Mouse (Mus musculus): ENCODE measurements at regions not wholly inside any gene's neighbourhood (a gene's known extent, or its start where the extent isn't known, plus 50 kb on each side); places are given as distances from the start of the nearest gene placed in this dataset.

DNA sequence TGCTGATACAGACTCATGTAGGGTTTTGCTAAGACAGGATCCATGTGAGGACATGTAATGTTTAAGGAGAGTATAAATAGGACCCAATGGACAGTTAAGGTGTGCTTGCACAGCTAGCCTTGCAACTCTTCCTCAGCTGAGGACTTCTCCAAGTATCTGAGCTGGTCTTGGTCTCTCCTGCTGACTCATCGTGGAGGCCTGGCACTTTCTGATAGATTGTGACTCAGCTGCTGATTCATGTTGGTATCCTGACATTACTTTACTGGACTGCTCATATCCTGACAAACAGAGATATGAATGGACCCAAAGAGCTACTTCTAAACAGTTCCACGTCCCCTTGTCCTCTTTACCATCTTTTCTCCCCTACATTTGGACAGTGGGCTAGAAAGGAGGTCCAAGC is 838.5 kb upstream of the Gm38303 start:
- DNase-seq (ENCODE audit: low spot score) (no peak), ATAC-seq (no peak)
- no peak overlapping the region for H3K9ac ChIP-seq (replicated peaks; ENCODE audit: low read length)
- no peaks in the 10 kb centered on the region for H3K4me1 ChIP-seq (ENCODE audit: insufficient read depth, low read length)
- no peaks in the 10 kb centered on the region for H3K27me3 ChIP-seq (ENCODE audit: insufficient read depth, low read length)
- no peak overlapping the region for H3K27ac ChIP-seq
- WGBS = 76% methylated on average over 2 of the region's 2 CpGs
- no peak overlapping the region for H3K4me2 ChIP-seq (ENCODE audit: low read depth, low read length)
- TF ChIP-seq CTCF (IDR thresholded peaks at IDR 0.05; ENCODE audit: low read depth) = no peak
- H3K36me3 ChIP-seq (ENCODE audit: insufficient read depth, low read length) = no peaks in the 10 kb centered on the region
- H3K9me3 ChIP-seq (ENCODE audit: low read length) = no peaks in the 10 kb centered on the region
- no peak overlapping the region for H3K4me3 ChIP-seq (ENCODE audit: low read length)

DNA sequence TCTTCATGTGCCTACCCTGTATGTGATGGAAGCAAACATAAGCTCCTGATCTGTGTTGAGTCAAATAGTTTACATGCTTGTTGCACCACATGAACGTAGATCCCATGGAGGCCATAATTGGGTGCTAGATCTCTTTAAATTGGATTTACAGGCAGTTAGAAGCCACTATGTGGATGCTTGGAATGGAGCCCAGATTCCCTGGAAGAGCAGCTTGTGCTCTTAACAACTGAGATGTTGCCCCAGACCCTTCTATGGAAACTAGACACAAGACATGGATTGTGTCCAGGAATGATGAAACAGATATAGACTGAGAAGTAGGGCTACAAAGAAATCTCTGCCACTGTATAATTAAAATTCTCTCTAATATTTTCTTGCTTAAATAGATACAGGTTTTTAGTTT is 819.9 kb upstream of the Gm38303 start:
- no peak overlapping the region for H3K4me3 ChIP-seq (ENCODE audit: low read length)
- no peak overlapping the region for H3K4me2 ChIP-seq (ENCODE audit: low read depth, low read length)
- H3K9ac ChIP-seq (replicated peaks; ENCODE audit: low read length) = no peak overlapping the region
- H3K9me3 ChIP-seq (ENCODE audit: low read length) = peaks cover 2% of the 10 kb centered on the region; the same call in 1 of the 2 replicates
- H3K4me1 ChIP-seq (ENCODE audit: insufficient read depth, low read length) = no peaks in the 10 kb centered on the region
- ATAC-seq (0 out of 2 replicates have a peak, but pooled peaks have one; percentile 29), DNase-seq (ENCODE audit: low spot score) (peak; percentile 74)
- WGBS = 31% methylated on average over 1 of the region's 1 CpGs
- H3K27ac ChIP-seq = no peak overlapping the region
- H3K36me3 ChIP-seq (ENCODE audit: insufficient read depth, low read length) = no peaks in the 10 kb centered on the region
- H3K27me3 ChIP-seq (ENCODE audit: insufficient read depth, low read length) = no peaks in the 10 kb centered on the region
- TF ChIP-seq CTCF (IDR thresholded peaks at IDR 0.05; ENCODE audit: low read depth) = no peak

All from hindbrain, postnatal 0 days (tissue).